Mouse (Mus musculus) G1E (cell line): ENCODE measurements at regions not wholly inside any gene's neighbourhood (a gene's known extent, or its start where the extent isn't known, plus 50 kb on each side); places are given as distances from the start of the nearest gene placed in this dataset.

Source experiments
- CTCF ChIP-seq: IDR thresholded peaks from 2 replicates; pipeline ENCODE4 v1.5.1; 2012; ENCODE audit warnings: low read depth, low read length, inconsistent platforms, mixed read lengths
- POLR2AphosphoS5 ChIP-seq: IDR thresholded peaks from 2 replicates; pipeline ENCODE4 v1.6.1; 2012; ENCODE audit warnings: low read depth, low read length, inconsistent platforms; ENCODE audit not compliant: insufficient replicate concordance

DNA sequence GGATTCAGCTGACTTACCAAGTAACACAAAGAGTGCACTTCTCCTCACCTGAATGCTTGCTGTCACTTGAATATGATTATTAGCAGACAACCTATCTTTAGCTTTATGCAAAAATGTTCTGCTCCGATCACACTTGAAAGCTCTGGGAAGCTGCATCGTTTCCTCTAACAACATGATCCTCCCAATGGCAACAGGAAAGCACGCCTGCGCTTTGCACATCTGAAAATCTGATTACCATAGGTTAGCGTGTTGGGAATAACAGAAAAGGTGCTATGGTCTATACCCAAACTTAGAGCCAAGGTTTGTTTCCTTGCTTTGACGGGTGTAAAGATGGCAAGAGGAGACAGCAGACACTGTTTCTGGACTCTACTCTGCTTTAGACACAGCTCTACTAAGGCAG, 417.0 kb upstream of the Jarid2 start:
- TF ChIP-seq CTCF, result no peak
- no peak for TF ChIP-seq POLR2AphosphoS5
